Mouse (Mus musculus) heart, embryonic 15.5 days (tissue): ENCODE measurements around the gene Rbm47. TPM values are rescaled to one million over a fixed set of nuclear protein-coding genes. Genes with fewer than 3 reads are reported as not detected.

Experiments
- ATAC-seq: fragments of 200-750 bp; cut with Nextera tagmentation; replicated peaks from 2 replicates; pipeline ENCODE4 v1.8.0; 2017; ENCODE audit warnings: low read depth, moderate TSS enrichment; ENCODE audit not compliant: insufficient number of reproducible peaks, insufficient read depth, low FRiP score
- H3K27ac ChIP-seq: fragments of 300-500 bp; sonication (generic); 2 replicates; pipeline ENCODE4 v1.5.1; 2015; ENCODE audit warnings: mild to moderate bottlenecking, inconsistent platforms
- H3K27me3 ChIP-seq: fragments of 300-500 bp; sonication (generic); 2 replicates; pipeline ENCODE4 v1.6.1; 2015; ENCODE audit warnings: inconsistent platforms
- H3K36me3 ChIP-seq: fragments of 300-500 bp; sonication (generic); 2 replicates; pipeline ENCODE4 v1.6.1; 2015; ENCODE audit warnings: mild to moderate bottlenecking, inconsistent platforms
- H3K4me1 ChIP-seq: fragments of 300-500 bp; sonication (generic); replicated peaks from 2 replicates; pipeline ENCODE4 v1.6.1; 2015; ENCODE audit warnings: inconsistent platforms
- H3K4me2 ChIP-seq: fragments of 300-500 bp; sonication (generic); 2 replicates; pipeline ENCODE4 v1.6.1; 2015; ENCODE audit warnings: inconsistent platforms, mild to moderate bottlenecking, moderate library complexity
- H3K4me3 ChIP-seq: fragments of 300-500 bp; sonication (generic); 2 replicates; pipeline ENCODE4 v1.5.1; 2015; ENCODE audit warnings: mild to moderate bottlenecking, inconsistent platforms
- H3K9ac ChIP-seq: fragments of 300-500 bp; sonication (generic); 2 replicates; pipeline ENCODE4 v1.6.1; 2015; ENCODE audit warnings: mild to moderate bottlenecking, inconsistent platforms
- H3K9me3 ChIP-seq: fragments of 300-500 bp; sonication (generic); replicated peaks from 2 replicates; pipeline ENCODE4 v1.6.1; 2016; ENCODE audit warnings: inconsistent platforms
- WGBS: fragments of 180-500 bp; shearing (Covaris S2); methylation state at CpG from one replicate; pipeline ENCODE4 v1.1.7; 2015; ENCODE audit warnings: mixed read lengths; 5-methylcytosine and 5-hydroxymethylcytosine counted together
- polyA plus RNA-seq: library from polyadenylated mRNA; unstranded; fragments of >200 nt; fragmentation: Nextera tagmentation; extraction: Ambion mirVana; gene quantifications from 2 replicates; pipeline ENCODE4 v1.2.1, GENCODE M21; 2015

Rbm47 gene
- 2.1 and 6.6 TPM in 2 replicates for polyA plus RNA-seq

DNA sequence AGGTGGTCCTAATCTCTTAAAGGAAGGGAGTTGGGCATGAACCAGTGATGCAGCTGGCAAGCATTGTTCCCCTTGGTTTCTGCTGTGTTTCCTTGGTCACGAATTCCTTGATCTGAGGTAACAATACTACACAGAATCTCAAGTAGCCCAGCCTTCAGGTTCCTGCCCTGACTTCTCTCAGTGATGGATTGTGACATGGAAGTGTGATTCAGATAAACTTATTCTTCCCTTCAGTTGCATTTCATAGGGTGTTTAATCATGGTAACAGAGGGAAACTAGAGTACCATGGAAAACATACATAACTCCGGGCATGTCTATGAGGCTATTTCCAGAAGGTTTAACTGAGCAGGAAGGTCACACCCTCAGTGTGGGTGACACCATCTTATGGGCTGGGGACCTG is at the start of gene Rbm47:
Rbm47 (minus strand) TSS at position 101 of the 400 bp plus-strand sequence.
- no peak for ATAC-seq
- Histone ChIP-seq H3K4me3 (no peak within 1 kb of the TSS), H3K27ac (no peak within 1 kb of the TSS), H3K9me3 (no peaks in the 10 kb centered on the region), H3K4me2 (no peak within 1 kb of the TSS), H3K4me1 (peaks cover 2% of the 10 kb centered on the region; the same call in 1 of the 2 replicates), H3K36me3 (no peaks in the 10 kb centered on the region), H3K27me3 (no peaks in the 10 kb centered on the region), H3K9ac (no peak within 1 kb of the TSS)
- WGBS, result 72% methylated on average over 2 of the region's 2 CpGs

DNA sequence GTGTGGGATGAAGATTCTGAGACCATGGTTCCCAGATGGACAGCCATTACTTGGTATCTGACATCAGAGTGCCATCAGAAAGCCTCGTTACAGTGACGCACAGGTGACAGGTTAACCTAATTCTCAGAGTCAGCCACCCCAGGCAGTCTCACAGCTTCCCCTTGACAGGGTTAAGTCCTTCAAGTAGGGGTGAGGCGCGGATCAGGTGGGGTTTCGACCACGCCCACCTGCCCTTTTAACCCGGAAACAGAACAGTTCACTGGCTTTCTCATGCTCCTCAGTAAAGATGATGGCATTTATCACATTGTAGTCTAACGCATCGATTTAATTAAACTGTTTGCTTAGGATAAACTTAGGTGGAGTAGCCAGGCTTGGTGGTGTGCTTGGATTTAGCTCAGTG is 47.7 kb upstream of the Rbm47 start:
- H3K27me3 ChIP-seq, result no peaks in the 10 kb centered on the region
- no peak overlapping the region for H3K27ac ChIP-seq
- H3K4me2 ChIP-seq, result no peak overlapping the region
- no peaks in the 10 kb centered on the region for H3K9me3 ChIP-seq
- no peak overlapping the region for H3K4me3 ChIP-seq
- no peak for ATAC-seq
- no peak overlapping the region for H3K9ac ChIP-seq
- H3K36me3 ChIP-seq, result no peaks in the 10 kb centered on the region
- H3K4me1 ChIP-seq, result peaks cover 6% of the 10 kb centered on the region; the same call in 1 of the 2 replicates
- WGBS, result 79% methylated on average over 9 of the region's 9 CpGs

DNA sequence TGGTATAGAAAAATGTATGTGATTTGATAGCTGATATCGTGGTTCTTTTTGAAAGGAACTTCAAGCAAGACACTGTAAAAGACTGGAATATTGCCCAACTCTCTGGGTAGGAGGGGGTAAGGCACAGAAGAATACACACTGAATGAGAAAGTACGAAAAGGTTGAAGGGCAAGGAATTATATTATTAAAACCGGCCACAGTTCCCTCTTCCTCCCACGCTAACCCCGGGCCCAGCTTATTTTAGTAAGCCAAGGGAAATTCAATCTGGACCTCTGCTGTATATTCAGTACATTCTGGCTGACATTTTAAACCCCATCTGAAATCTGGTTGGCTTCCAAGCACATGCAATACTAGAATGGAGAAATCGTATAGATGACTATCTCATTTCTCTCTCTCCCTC is 46.8 kb upstream of the Rbm47 start:
- Histone ChIP-seq H3K27me3 (no peaks in the 10 kb centered on the region), H3K9ac (no peak overlapping the region), H3K4me2 (no peak overlapping the region), H3K4me1 (peaks cover 6% of the 10 kb centered on the region; the same call in 1 of the 2 replicates), H3K9me3 (no peaks in the 10 kb centered on the region), H3K27ac (no peak overlapping the region), H3K36me3 (no peaks in the 10 kb centered on the region), H3K4me3 (no peak overlapping the region)
- 53% methylated on average over 6 of the region's 6 CpGs for WGBS
- ATAC-seq, result no peak

DNA sequence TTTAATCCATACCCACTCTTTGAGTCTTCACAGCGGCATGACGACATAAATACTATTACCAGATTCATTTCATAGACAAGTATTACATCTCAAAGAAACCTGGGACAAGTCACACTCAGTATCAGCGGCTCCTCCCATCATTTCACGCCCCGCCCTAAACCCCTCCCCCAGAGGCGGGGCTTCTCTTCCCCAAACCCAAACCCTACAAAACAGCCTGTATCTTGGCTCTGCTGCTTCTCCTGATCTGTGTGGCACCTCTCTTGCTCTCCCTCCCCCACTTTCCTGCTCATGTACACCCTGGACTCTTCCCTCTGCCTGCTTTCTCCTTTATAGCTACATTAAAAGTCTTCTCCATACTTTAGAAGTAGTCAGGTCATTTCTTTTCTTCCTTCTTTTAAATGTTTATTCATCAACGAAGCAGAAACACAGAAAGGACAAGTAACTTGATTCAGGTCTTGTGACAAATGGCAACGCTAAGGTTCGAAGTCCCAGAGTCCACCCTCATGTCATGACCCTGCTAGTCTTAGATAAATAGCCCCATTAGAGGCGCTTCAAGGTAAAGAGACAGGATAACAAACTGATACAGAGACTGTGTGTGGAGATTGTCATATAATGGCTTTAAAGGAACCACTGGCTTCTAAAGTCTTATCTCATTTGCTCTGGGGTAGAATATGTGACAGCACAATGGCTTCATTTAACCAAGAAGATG is 42.8 kb upstream of the Rbm47 start:
- Histone ChIP-seq H3K4me2 (no peak overlapping the region), H3K9ac (no peak overlapping the region), H3K36me3 (no peaks in the 10 kb centered on the region), H3K4me3 (no peak overlapping the region), H3K9me3 (no peaks in the 10 kb centered on the region), H3K4me1 (peaks cover 6% of the 10 kb centered on the region; the same call in 1 of the 2 replicates), H3K27ac (no peak overlapping the region), H3K27me3 (no peaks in the 10 kb centered on the region)
- whole genome bisulfite sequencing, result 52% methylated on average over 10 of the region's 10 CpGs
- no peak for ATAC-seq

DNA sequence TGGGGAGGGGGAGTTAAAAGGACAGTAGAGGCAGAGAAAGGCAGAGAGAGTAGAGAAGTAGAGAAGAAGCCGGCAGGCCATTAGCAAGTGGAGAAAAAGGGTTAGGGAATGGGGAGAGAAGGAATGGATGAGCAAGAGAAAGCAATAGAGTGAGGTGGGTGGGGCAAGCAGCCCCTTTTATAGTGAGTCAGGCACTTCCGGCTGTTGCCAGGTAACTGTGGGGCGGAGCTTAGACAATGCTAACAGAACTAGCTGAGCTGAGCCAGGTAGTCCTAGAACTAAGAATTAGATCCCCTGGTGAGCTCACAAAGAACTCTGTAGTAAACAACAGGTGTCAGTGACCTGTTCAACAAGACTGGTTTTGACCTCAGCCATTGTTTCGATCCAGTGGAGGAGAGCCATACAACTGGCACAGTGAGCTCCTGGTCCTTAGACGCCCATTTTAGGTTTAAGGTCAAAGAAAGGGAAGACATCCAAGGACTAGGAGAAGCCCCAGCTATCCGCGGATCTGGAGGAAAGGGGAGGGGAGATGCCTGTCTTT is 41.5 kb upstream of the Rbm47 start:
- Histone ChIP-seq H3K27me3 (no peaks in the 10 kb centered on the region), H3K4me3 (no peak overlapping the region), H3K4me2 (no peak overlapping the region), H3K9ac (no peak overlapping the region), H3K9me3 (no peaks in the 10 kb centered on the region), H3K4me1 (peaks cover 6% of the 10 kb centered on the region; the same call in 1 of the 2 replicates), H3K36me3 (no peaks in the 10 kb centered on the region), H3K27ac (no peak overlapping the region)
- WGBS, result 60% methylated on average over 7 of the region's 7 CpGs
- no peak for ATAC-seq

- H3K4me3 ChIP-seq, result no peak overlapping the region
- H3K27ac ChIP-seq, result no peak overlapping the region
- no peak overlapping the region for H3K9ac ChIP-seq
- 77% methylated on average over 5 of the region's 5 CpGs for WGBS
- H3K9me3 ChIP-seq, result no peaks in the 10 kb centered on the region
- ATAC-seq, result no peak
- H3K4me2 ChIP-seq, result no peak overlapping the region
- H3K36me3 ChIP-seq, result no peaks in the 10 kb centered on the region
- no peaks in the 10 kb centered on the region for H3K27me3 ChIP-seq
- no peaks in the 10 kb centered on the region for H3K4me1 ChIP-seq
These were observed 36.7 kb upstream of the Rbm47 start for GRCm38 (mm10) chr5:66209532-66210176.

DNA sequence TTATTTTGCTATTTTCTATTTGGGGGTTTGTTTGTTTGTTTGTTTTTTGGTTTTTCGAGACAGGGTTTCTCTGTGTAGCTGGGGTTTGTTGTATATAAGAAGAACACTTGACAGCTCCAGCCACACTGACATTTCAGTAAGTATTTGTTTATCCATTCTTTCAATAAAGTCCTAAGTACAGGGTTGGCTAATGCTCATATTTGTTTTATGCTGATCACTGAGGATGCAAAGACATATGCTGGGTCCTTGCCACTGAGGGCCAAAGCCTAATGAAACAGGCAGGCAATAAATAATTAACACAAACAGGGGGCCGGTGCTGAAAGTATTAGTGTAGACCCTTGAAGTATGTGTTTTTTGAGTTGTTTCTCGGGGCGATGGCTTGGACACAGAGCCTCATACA is 32.0 kb upstream of the Rbm47 start:
- Histone ChIP-seq H3K4me1 (no peaks in the 10 kb centered on the region), H3K27me3 (no peaks in the 10 kb centered on the region), H3K36me3 (no peaks in the 10 kb centered on the region), H3K9me3 (no peaks in the 10 kb centered on the region), H3K4me3 (no peak overlapping the region), H3K4me2 (no peak overlapping the region), H3K9ac (no peak overlapping the region), H3K27ac (no peak overlapping the region)
- ATAC-seq, result no peak
- WGBS, result 80% methylated on average over 4 of the region's 4 CpGs

- Histone ChIP-seq H3K27ac (no peak overlapping the region), H3K4me3 (no peak overlapping the region), H3K9ac (no peak overlapping the region), H3K36me3 (no peaks in the 10 kb centered on the region), H3K9me3 (no peaks in the 10 kb centered on the region), H3K4me1 (no peaks in the 10 kb centered on the region), H3K4me2 (no peak overlapping the region), H3K27me3 (no peaks in the 10 kb centered on the region)
- 63% methylated on average over 1 of the region's 1 CpGs for WGBS
- no peak for ATAC-seq
These were observed 30.5 kb upstream of the Rbm47 start for GRCm38 (mm10) chr5:66203424-66203823.

DNA sequence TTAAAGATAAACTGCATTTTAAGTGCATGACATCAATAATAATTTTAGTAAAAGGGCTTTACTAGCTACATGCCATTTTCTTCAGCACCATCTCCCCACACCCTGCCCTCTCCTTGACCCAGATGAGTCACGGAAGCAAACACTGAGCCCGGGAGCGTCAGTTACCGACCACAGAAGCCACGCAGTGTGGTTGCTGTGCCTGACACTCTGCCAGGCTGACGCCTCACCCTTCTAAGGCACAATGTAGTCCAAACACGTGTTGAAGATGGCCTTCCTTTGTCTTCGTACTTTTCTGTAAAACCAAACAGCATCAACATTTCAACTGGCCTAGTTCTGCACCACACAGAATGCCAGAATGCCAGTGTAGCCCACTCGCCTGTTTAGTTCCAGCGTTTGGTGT is 27.1 kb upstream of the Rbm47 start:
- H3K4me2 ChIP-seq, result no peak overlapping the region
- H3K9ac ChIP-seq, result no peak overlapping the region
- 51% methylated on average over 10 of the region's 10 CpGs for WGBS
- ATAC-seq, result no peak
- H3K4me1 ChIP-seq, result no peaks in the 10 kb centered on the region
- H3K27ac ChIP-seq, result no peak overlapping the region
- no peaks in the 10 kb centered on the region for H3K9me3 ChIP-seq
- no peaks in the 10 kb centered on the region for H3K36me3 ChIP-seq
- no peaks in the 10 kb centered on the region for H3K27me3 ChIP-seq
- H3K4me3 ChIP-seq, result no peak overlapping the region

- H3K4me3 ChIP-seq, result no peak overlapping the region
- H3K27ac ChIP-seq, result no peak overlapping the region
- no peaks in the 10 kb centered on the region for H3K9me3 ChIP-seq
- 78% methylated on average over 10 of the region's 10 CpGs for WGBS
- no peak overlapping the region for H3K4me2 ChIP-seq
- H3K36me3 ChIP-seq, result no peaks in the 10 kb centered on the region
- H3K9ac ChIP-seq, result no peak overlapping the region
- ATAC-seq, result no peak
- no peaks in the 10 kb centered on the region for H3K4me1 ChIP-seq
- no peaks in the 10 kb centered on the region for H3K27me3 ChIP-seq
These were observed 22.4 kb upstream of the Rbm47 start for GRCm38 (mm10) chr5:66195323-66195722.

DNA sequence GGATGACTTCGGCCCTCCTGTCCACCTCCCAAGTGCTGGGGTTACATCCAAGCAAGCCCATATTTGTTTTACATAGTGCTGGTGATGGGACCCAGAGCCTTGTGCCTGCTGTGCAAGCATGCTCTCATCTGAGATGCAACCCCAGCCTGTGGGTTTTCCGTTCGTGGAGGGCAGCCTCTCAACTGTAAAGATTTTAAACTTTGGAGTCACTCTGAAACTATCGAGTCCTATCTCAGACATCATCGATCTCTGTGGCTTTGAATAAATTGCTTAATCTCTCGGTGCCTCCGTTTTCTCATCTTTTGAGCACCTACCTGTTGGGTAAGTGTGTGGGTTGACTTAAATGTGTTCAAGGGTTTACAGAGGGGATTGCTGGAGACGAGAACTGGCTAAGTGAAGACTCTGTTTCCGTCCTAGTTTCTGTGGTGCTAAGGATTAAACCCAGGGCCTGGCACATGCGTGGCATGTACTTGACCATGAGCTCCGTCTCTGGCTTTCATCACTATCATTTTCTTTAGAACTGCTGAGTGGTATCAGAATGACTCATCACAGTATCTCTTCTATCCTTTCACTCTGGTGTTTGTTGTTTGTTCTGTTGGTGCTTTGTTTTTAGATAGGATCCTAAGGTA is 20.4 kb upstream of the Rbm47 start:
- Histone ChIP-seq H3K27ac (no peak overlapping the region), H3K27me3 (no peaks in the 10 kb centered on the region), H3K4me3 (no peak overlapping the region), H3K4me2 (no peak overlapping the region), H3K9me3 (no peaks in the 10 kb centered on the region), H3K4me1 (no peaks in the 10 kb centered on the region), H3K9ac (no peak overlapping the region), H3K36me3 (no peaks in the 10 kb centered on the region)
- 78% methylated on average over 11 of the region's 11 CpGs for WGBS
- no peak for ATAC-seq
